Mouse (Mus musculus) heart, embryonic 14.5 days (tissue): Measurements from ENCODE around the gene Rhbdl3. TPM values are rescaled to one million over a fixed set of nuclear protein-coding genes. Genes with fewer than 3 reads are reported as not detected.

Experiments used
- ATAC-seq: fragments of 200-750 bp; cut with Nextera tagmentation; 2 replicates; pipeline ENCODE4 v1.8.0; 2017; ENCODE audit warnings: low read depth, moderate TSS enrichment; ENCODE audit not compliant: insufficient number of reproducible peaks, insufficient read depth, low FRiP score
- H3K27ac ChIP-seq, 2 experiments: fragments of 200-500 bp in 1 of 2; fragments of 300-500 bp in 1 of 2; sonication (generic) in 1 of 2; replicated peaks in 1 of 2; 2 replicates each; pipeline ENCODE4 v1.5.1; 2012 to 2014; ENCODE audit warnings: low read depth in 2 of 2, low read length in 2 of 2, control low read depth in 1 of 2, mild to moderate bottlenecking in 1 of 2, mixed read lengths in 1 of 2; ENCODE audit not compliant: control insufficient read depth in 1 of 2, insufficient read depth in 1 of 2
- H3K27me3 ChIP-seq: fragments of 300-500 bp; sonication (generic); 2 replicates; pipeline ENCODE4 v1.6.1; 2014; ENCODE audit warnings: mild to moderate bottlenecking, low read length, control low read depth; ENCODE audit not compliant: control insufficient read depth, insufficient read depth
- H3K36me3 ChIP-seq: fragments of 300-500 bp; sonication (generic); 2 replicates; pipeline ENCODE4 v1.6.1; 2014; ENCODE audit warnings: mild to moderate bottlenecking, control low read depth, low read length, mixed read lengths; ENCODE audit not compliant: control insufficient read depth, insufficient read depth
- H3K4me1 ChIP-seq, 2 experiments: fragments of 200-500 bp in 1 of 2; fragments of 300-500 bp in 1 of 2; sonication (generic) in 1 of 2; 2 replicates each; pipeline ENCODE4 v1.6.1; 2012 to 2014; ENCODE audit warnings: low read length in 2 of 2, control low read depth in 1 of 2, mixed read lengths in 1 of 2; ENCODE audit not compliant: control insufficient read depth in 2 of 2, insufficient read depth in 2 of 2
- H3K4me2 ChIP-seq: fragments of 300-500 bp; sonication (generic); 2 replicates; pipeline ENCODE4 v1.6.1; 2014; ENCODE audit warnings: mild to moderate bottlenecking, low read length
- H3K4me3 ChIP-seq, 2 experiments: fragments of 200-500 bp in 1 of 2; fragments of 300-500 bp in 1 of 2; sonication (generic) in 1 of 2; 2 replicates each; pipeline ENCODE4 v1.5.1; 2012 to 2014; ENCODE audit warnings: low read length in 2 of 2, mild to moderate bottlenecking in 2 of 2, control low read depth in 1 of 2, low read depth in 1 of 2, moderate library complexity in 1 of 2; ENCODE audit not compliant: control insufficient read depth in 1 of 2, insufficient read depth in 1 of 2
- H3K9ac ChIP-seq: fragments of 300-500 bp; sonication (generic); 2 replicates; pipeline ENCODE4 v1.6.1; 2014; ENCODE audit warnings: mild to moderate bottlenecking, low read length
- H3K9me3 ChIP-seq: fragments of 300-500 bp; sonication (generic); 2 replicates; pipeline ENCODE4 v1.6.1; 2016; ENCODE audit warnings: low read length, control low read depth; ENCODE audit not compliant: control insufficient read depth
- WGBS: fragments of 180-500 bp; shearing (Covaris S2); extraction: QIAGEN DNeasy Blood & Tissue Kit; methylation state at CpG from one replicate; pipeline ENCODE4 v1.1.7; 2014; 5-methylcytosine and 5-hydroxymethylcytosine counted together
- polyA plus RNA-seq: library from polyadenylated mRNA; unstranded; fragments of >200 nt; fragmentation: Nextera tagmentation; extraction: Ambion mirVana; gene quantifications from 2 replicates; pipeline ENCODE4 v1.2.1, GENCODE M21; 2014

Rhbdl3 gene
- polyA plus RNA-seq, result 1.0 and 1.7 TPM in 2 replicates

DNA sequence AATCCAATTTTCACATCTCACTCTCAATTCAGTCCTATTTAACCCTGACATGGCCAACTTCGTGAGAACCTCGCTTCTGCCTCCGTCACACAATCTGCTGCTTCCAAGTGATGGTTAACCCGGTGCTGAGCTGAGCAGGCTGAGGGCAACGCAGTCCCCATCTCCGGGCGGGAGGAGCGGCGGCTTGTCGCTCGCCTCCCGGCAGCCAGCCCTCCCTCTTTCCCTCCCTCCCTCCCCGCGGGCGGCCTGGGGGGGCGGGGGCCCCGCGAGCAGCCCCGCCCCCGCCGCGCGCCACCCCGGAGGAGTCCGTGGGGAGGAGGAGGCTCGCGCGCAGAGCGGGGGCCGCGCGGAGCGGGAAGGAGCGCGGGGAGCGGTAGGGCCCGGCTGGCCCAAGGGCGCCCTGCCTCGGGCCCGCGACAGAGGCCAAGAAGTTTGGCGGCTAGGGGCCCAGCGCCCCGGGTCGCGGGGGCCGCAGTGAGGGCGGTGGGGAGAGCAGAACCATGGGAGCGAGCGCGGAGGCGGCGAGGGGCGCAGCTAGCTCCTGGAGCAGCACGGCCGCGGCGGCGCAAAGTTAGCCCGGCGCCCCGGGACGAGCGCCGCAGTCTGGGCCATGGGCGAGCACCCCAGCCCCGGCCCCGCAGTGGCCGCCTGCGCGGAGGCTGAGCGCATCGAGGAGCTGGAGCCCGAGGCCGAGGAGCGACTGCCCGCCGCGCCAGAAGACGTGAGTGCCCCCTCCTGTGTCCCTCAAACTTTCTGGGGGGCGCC lies at the start of gene Rhbdl3:
TSS of gene Rhbdl3 (plus strand) at position 362 of the 765 bp plus-strand sequence.
- WGBS, result under 1% methylated on average over 65 of the region's 81 CpGs
- Histone ChIP-seq H3K4me2 (peak within 1 kb of the TSS; percentile 100), H3K36me3 (no peaks in the 10 kb centered on the region), H3K27ac (no peak within 1 kb of the TSS), H3K27me3 (peaks cover 70% of the 10 kb centered on the region), H3K9me3 (no peaks in the 10 kb centered on the region), H3K4me3 (peak within 1 kb of the TSS; percentile 56 to 68), H3K9ac (peak within 1 kb of the TSS; percentile 72), H3K4me1 (peaks cover 2 to 22% of the 10 kb centered on the region in 2 experiments; a peak in 3 of 4 replicates)
- ATAC-seq, result peak; percentile 23; the same call in 1 of the 2 replicates

DNA sequence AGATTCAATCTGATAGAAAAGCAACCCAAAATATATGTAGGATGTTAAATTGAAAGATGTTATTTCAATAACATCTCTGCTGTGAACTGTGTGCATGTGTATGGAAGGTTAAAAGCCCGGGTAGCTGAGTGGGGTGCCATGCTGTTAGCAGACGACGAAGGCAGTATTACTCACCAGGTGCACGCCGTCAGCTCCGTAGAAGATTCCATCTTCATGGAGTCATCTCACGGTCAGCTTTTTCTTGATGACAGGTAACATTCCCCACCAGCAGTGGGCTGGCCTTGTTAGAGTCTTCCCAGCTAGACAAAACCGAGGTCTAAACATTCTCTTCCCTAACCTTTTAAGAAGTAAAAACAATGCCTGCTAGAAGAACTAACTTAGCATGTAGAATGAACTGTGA lies 36.6 kb upstream of the Rhbdl3 start:
- Histone ChIP-seq H3K36me3 (peaks cover 79% of the 10 kb centered on the region), H3K4me3 (no peak overlapping the region), H3K4me2 (no peak overlapping the region), H3K9me3 (no peaks in the 10 kb centered on the region), H3K9ac (no peak overlapping the region), H3K27me3 (no peaks in the 10 kb centered on the region), H3K27ac (no peak overlapping the region), H3K4me1 (0 out of 4 replicates have a peak, but pooled peaks cover 0 to 4% of the 10 kb centered on the region in 2 experiments)
- 53% methylated on average over 8 of the region's 8 CpGs for WGBS
- no peak for ATAC-seq

DNA sequence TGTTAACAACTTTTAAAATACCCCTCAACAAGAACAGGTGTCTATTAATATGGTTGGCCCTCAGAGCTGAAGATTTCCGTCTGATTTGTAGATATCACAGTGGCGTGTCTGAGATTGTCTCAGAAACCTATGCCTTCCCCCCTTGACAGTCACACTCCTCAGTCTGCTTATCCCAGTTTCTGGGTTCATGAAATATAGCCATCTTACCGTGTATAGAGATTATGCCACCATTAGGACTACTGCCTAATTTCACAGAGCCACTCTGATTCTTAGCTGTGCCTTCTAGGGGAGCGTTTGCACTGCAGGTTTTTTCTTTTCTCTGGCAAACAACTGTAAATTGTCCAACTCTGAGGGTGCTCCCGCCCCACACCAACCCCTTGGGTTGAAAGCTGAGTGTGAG lies 29.6 kb upstream of the Rhbdl3 start:
- Histone ChIP-seq H3K4me3 (no peak overlapping the region), H3K27me3 (no peaks in the 10 kb centered on the region), H3K27ac (no peak overlapping the region), H3K9ac (no peak overlapping the region), H3K36me3 (peaks cover 29% of the 10 kb centered on the region), H3K4me2 (no peak overlapping the region), H3K9me3 (peaks cover 4% of the 10 kb centered on the region; the same call in 1 of the 2 replicates), H3K4me1 (no peaks in the 10 kb centered on the region)
- WGBS, result 73% methylated on average over 5 of the region's 5 CpGs
- ATAC-seq, result no peak

DNA sequence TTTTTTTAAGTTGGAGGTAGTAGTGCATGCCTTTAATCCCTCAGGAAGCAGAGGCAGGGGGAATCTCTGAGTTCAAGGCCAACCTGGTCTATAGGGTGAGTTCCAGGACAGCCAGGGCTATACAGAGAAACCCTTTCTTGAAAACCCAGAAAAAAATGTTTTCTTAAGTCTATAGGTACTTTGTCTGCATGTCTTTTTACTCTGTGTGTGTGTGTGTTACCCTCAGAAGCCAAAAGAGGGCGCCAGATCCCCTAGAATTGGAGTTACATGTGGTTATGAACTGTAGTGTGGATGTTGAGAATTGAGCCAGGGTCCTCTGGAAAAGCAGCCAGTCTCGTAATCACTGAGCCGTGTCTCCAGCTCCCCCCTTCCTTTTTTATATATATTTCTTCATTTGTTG lies 25.7 kb upstream of the Rhbdl3 start:
- Histone ChIP-seq H3K36me3 (no peaks in the 10 kb centered on the region), H3K9ac (no peak overlapping the region), H3K27ac (no peak overlapping the region), H3K9me3 (peaks cover 4% of the 10 kb centered on the region; the same call in 1 of the 2 replicates), H3K4me2 (no peak overlapping the region), H3K27me3 (no peaks in the 10 kb centered on the region), H3K4me3 (no peak overlapping the region), H3K4me1 (no peaks in the 10 kb centered on the region)
- 61% methylated on average over 3 of the region's 3 CpGs for WGBS
- ATAC-seq, result no peak

DNA sequence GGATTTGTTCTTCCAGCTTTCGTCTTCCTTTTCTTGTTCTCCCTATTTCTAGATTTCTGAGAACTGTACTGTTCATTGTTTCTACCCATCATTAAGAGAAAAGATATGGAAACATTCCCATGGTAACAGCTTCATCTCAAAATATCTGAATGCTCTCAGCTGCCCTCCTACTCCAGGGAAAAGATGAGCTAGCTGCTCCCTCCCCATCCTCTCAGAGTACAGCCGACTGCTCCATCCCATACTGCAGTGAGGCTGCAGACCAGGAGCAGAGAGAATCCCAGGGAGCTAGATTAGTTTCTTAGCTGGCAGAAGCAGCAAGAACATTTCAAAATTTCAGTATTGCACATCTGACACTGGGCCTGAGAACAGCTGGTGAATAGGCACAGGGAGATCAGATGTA lies 22.7 kb upstream of the Rhbdl3 start:
- Histone ChIP-seq H3K9me3 (peaks cover 4% of the 10 kb centered on the region; the same call in 1 of the 2 replicates), H3K27me3 (no peaks in the 10 kb centered on the region), H3K9ac (no peak overlapping the region), H3K4me1 (no peaks in the 10 kb centered on the region), H3K27ac (no peak overlapping the region), H3K36me3 (no peaks in the 10 kb centered on the region), H3K4me3 (no peak overlapping the region), H3K4me2 (no peak overlapping the region)
- no peak for ATAC-seq
- 54% methylated on average over 2 of the region's 2 CpGs for WGBS

DNA sequence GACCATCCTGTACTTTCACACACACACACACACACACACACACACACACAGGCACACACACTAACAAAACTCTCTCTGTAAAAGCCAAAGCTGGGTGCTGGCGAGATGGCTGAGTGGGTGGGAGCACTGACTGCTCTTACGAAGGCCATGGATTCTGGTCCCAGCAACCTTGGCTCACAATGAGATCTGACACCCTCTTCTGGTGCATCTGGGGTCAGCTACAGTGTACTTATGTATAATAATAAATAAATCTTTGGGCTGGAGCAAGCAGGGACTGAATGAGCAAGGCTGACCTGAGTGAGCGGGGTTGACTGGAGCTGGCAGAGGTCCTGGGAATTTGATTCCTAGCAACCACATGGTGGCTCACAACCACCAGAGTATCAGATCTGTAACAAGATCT lies 16.9 kb upstream of the Rhbdl3 start:
- Histone ChIP-seq H3K27me3 (no peaks in the 10 kb centered on the region), H3K4me2 (no peak overlapping the region), H3K9ac (no peak overlapping the region), H3K27ac (no peak overlapping the region), H3K36me3 (no peaks in the 10 kb centered on the region), H3K9me3 (no peaks in the 10 kb centered on the region; the same call in 1 of the 2 replicates), H3K4me3 (no peak overlapping the region), H3K4me1 (peaks cover 6 to 8% of the 10 kb centered on the region in 2 experiments; a peak in 3 of 4 replicates)
- 72% methylated on average over 3 of the region's 3 CpGs for WGBS
- no peak for ATAC-seq

DNA sequence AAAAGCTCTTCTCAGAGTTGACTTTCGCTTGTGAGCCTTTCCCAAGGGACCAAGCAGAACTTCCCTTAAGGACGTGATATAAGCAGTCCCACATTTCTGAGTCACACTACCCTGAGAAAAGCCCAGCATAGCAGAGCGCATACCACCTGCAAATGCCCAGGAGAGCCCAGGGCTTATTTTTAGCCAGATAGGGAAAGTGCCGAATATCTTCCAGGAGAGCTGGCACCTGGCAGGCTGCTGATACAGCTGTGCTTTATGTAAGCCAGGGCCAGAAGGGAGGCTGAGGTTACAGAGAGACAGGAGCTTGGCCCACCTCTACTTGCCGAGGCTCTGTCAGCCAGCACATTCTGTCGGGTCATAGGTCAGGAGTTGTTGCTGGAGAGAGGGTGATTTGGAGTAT lies 16.1 kb upstream of the Rhbdl3 start:
- H3K9ac ChIP-seq, result no peak overlapping the region

More for the DNA sequence above, 16.1 kb upstream of the Rhbdl3 start:
- Histone ChIP-seq H3K4me1 (peaks cover 8 to 12% of the 10 kb centered on the region in 2 experiments), H3K27me3 (no peaks in the 10 kb centered on the region), H3K36me3 (no peaks in the 10 kb centered on the region), H3K27ac (no peak overlapping the region; a peak in 1 of 4 replicates), H3K4me2 (peak overlapping the region; percentile 27), H3K9me3 (no peaks in the 10 kb centered on the region; the same call in 1 of the 2 replicates), H3K4me3 (no peak overlapping the region)
- no peak for ATAC-seq
- 21% methylated on average over 6 of the region's 6 CpGs for WGBS
